Mouse (Mus musculus) frontal cortex, postnatal 14 days (tissue): ENCODE results near the gene Scpep1.
"Not testable (repeated sequence)": the region's sequence is repeated elsewhere in the genome, so short reads cannot be mapped to it uniquely, and the experiment has no call there.

Experiments used
- DNase-seq, 2 experiments: peaks; one replicate each; pipeline ENCODE4 v3.0.0; 2022; ENCODE audit warnings: low spot score in 2 of 2

Scpep1 gene

DNA sequence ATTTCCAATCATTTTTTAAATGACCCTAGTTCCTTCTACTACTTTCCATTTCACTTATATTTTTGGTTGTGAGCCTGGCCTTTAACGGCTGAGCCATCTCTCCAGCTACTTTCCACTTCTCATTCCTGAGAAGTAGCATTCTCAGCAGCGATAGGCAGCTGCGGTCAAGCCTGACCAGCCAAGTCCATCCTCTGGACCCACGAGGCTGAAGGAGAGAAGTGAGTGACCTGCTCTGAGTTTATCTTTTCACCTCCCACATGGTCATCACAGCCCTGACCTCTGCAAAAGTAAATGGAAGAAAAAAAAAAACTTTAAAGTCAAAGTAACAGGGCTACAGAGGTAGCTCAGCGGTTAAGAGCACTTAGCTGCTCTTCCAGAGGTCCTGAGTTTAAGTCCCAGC, 28.7 kb downstream of the Scpep1 start:
- DNase-seq = no peak

DNA sequence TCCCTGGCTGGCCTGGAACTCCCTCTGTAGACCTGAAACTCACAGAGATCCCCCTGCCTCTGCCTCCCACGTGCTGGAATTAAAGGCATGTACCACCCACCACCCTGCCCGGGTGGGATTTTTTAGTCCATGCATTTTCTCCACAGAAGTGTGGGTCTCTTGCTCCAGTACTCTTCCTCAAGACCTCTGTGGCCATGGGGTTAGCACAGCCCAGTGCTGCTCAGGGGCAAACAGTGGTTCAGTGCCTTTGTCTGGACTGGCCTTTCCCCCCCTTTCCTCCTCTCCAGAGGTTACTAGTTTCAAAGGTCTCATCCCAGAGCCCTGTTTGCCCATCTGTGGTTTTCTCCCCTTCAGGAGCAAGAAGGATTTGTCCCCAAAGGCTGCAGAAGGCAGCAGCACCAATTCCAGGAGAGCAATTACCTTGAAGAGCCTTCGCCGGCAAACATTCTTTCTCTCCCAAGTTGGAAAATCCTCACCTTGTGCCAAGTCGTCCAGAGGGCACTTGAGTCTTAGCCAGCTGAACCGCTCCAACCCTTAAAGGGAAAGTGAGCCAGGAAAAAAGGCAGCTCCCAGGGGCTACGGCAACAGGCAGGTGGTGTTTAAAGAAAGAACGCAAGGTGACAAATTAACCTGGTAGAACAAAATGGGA, 45.8 kb downstream of the Scpep1 start:
- no peak for DNase-seq

DNA sequence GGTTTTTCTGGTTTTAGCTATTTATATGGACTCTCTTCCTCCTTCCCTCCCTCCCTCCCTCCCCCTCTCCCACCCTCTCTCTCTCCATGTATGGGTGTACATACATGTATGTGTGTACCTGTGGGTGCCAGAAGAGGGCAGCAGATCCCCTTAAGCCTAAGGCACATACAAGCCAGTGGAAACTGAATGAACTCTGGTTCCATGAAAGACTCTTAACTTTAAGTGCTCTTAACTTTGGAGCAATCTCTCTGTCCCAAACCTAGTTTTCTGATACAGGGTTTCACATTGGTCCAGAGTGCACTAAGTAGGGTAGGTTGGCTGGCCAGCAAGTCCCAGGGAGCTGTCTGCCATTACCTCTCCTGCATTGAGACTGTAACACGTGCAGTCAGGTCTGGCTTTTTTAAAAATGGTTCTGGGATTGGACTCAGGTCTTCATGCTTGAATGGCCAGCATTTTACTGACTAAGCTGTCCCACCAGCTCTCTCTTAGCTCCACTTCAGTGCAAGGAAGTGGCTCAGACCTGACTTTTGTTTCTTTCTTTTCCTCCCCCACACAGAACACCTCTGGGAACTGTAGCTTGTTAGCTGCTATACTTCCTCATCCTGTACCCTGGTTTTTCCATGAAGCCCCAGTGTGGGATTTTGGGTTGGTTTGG, 46.6 kb downstream of the Scpep1 start:
- peak; percentile 21 to 40 for DNase-seq

DNA sequence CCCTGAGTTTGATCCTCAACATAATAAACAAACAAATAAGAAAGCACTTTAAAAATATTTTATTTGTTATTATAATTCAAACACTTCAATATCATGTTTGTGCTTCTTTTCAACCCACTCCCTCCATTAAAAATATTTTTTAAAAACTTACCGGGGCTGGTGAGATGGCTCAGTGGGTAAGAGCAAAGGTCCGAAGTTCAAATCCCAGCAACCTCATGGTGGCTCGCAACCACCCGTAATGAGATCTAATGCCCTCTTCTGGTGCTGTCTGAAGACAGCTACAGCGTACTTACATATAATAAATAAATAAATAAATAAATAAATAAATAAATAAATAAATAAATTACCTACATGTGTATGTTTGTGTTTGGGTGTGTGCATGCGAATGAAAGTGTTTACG, 47.4 kb downstream of the Scpep1 start:
- no peak for DNase-seq

DNA sequence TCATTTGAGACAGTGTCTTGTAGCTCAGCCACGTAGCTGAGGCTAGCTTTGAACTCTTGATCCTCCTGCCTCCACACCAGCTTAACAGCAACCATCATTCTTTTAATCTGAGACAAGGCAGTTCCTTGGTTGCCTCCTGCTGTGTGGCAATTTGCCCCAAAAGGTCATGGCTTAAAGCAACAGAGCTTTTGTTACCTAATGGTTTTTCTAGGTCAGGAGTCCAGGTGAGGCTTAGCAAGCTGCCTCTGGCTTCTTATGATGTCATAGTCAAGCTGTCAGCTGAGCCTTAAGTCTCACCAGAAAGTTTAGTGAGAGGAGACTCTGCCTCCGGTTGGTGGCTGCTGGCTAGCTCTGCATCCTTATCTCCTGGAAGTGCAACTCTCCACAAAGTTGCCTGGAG, 49.6 kb downstream of the Scpep1 start:
- DNase-seq = no peak

DNA sequence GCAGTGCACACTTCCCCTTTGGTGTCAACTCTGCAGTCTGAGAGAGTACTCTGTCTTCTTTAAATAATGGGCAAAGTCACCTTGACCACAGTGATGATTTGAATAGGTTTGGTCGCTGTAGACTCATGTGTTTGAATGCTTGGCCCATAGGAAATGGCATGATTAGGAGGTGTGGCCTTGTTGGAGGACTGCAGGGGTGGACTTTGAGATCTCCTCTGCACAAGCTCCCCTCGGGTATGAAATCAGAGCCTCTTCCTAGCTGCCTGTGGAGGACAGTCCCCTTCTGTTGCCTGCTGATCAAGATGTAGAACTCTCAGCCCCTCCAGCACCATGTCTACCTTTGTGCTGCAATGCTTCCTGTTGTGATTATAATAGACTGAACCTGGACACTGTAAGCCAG, 51.2 kb downstream of the Scpep1 start:
- DNase-seq = no peak

DNA sequence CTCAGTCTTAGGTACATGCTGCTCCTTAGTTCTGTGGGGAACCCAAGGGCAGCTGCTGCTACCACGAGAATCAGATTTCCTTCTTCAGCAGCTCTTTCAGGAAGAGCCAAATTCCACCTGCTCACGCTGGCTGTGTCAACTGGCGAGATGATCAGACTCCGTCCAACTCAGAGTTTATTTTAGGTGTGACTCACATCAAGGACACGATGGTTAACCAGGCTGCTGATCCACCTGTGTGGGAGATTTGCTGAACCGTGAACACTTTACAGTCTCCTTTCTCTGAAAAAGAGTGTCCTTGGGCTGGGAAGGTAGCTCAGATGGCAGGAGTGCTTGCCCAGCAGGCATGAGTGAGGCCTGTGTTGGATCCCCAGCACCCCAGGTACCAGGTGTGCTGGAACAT, 52.5 kb downstream of the Scpep1 start:
- no peak for DNase-seq

DNA sequence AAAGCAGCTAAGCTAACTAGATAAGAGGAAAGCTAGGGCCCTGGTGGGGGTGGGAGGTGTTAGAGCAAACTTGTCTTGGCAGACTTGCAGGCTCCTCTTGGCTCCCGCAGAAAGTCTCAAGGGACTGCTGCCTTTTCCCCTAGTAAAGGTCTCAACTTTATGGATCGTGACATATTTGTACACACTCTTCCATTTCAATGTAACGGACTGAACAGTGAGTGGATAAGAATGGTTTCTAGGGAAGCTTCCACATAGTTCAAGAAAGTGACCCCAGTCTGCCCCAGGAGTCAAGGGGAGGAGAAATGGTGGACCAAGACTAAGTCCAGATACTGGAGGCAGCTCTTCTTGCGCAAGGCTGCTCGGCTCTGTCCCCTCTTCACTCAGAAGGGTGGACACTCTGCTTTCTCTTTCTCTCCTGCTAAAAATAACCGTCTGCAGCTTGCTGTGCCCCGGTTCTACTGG, 53.9 kb downstream of the Scpep1 start:
- no peak for DNase-seq

DNA sequence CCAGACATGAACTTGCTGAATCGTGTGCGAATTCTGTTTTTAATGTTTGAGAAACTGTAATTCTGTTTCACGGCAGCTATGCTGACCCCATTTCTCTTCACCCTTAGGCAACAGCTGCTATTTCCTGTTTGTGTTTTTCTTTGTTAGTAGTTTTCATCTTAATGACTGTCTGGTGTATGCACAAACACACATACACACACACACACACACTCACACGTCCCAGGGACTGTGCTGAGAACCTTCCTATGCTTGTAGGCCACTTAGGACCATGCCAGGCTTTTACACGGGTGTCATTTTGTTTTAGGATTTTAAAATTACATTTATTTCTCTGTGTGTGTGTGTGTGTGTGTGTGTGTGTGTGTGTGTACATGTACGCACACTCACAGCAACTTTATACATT, 55.7 kb downstream of the Scpep1 start:
- DNase-seq = no peak

DNA sequence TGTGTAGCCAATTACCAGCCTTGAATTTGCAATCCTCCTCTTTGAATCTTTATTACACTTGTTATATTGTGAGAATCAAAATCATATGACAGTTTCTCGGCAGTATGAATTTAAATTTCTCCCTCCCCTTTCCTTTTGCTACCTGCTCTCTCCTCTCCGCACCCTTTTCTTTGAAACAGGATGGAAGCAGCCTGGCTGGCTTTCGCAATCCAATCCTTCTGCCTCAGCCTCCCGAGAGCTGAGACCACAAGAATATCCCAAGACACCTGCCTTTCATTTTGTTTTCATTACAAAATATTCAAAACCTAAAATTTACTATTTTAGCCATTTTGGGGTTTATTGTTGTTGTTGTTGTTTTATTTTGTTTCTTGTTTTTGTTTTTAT, 56.9 kb downstream of the Scpep1 start:
- no peak for DNase-seq

DNA sequence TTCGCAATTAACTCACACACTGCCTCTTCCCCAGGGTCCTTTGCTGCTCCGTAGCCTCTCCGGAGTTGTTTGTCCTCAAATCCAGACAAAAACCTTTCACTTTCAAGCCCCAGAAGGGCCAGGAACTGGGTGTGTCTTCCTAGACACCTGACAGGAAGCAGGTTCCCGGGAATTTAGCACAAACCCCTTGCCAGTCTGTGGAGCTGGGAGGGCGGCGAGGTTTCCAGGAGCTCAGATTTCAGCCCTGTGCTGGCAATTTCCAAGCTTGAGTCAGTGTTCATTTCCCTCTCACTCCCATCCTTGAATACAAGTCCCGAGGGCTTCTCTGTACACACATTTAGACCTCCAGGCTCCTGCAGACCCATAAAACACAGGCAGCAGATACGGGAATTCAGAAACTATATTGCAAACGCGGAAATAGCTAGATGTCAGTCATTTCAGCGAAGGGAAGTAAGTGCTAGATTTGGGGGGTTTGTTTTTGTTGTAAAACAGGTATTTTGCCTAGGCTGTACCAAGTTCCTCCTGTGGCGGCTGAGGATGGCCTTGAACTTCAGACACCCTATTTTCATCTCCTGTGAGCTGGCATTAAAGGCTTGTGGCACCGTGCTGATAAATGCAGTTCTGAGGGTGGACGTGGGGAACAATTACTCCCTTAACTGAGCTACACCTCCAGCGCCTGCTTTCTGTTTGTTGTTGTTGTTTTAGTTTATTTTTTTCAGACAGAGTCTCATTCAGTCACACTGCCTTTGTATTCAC, 57.5 kb downstream of the Scpep1 start:
- no peak for DNase-seq

DNA sequence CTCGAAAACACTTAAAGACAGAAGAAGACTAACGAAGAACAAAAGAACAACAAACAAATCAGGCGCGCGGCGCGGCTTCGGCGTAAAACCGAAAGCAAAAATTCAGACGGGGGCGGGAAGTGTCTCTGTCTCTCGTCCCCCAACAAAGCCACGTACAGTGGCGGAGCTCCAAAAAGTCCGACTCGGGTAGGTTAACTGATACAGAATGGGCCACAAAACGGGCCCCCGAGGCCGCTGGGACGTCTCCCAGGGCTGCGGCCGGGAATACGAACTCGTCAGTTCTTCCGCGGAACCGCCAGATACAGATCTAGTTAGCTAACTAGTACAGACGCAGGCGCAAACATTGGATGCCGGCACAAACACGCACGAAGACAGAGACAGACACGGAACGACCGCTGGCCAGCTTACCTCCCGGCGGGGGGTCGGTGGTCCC, 59.4 kb downstream of the Scpep1 start:
- DNase-seq = peak; percentile 55 to 59

DNA sequence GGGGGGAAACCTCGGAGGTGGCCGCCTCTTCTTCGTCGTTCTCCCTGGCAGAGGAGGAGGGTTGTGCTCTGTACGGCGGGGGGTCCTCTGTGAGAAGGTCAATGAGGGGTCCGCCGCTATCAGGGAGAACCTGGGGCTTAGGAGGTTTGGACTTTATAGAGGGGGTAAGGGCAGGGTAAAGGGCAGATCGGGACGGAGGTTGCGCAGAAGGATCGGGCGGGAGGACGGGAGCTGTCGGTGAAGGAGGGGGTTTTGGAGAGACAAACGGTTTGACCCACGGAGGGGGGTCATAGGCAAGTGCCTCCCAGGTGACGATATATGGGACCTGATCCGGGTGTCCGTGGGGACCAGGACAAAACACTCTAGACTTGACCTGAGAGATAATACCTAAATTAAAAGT, 60.0 kb downstream of the Scpep1 start:
- peak in 1 of 2 experiments; percentile 15 for DNase-seq

DNA sequence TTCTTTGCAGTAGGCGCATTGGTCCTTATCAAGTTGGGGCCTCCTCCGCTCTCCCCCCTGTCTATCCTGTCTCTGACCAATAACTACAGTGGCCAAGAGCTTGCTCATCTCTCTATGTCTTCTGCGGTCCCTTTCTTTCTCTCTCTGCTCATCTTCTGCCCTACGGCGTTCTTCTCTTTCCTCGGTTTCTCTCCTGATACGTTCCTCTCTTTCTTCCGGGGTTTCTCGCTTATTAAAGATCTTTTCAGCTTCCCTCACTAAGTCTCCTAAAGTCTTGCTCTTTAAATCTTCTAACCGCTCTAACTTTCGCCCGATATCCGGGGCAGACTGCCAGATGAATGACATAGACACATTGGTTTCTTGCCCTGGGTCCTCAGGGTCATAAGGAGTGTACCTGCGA, 61.0 kb downstream of the Scpep1 start:
- DNase-seq = not testable (repeated sequence)

DNA sequence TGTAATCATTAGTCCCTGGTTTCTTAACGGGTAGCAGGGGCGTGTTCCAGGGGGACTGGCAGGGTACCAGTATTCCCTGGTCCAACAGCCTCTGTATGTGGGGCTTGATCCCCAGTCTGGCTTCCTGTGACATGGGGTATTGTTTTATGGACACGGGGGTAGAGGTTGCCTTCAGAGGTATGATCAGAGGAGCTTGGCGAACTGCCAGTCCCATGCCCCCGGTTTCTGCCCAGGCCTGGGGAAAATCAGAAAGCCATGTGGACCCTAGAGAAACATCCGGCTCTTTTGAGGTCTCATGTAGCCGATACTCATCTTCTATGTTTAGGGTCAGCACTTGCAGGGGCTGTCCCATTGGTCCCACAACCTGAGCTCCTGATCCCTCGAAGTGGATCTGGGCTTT, 61.8 kb downstream of the Scpep1 start:
- DNase-seq = peak in 1 of 2 experiments; percentile 33

DNA sequence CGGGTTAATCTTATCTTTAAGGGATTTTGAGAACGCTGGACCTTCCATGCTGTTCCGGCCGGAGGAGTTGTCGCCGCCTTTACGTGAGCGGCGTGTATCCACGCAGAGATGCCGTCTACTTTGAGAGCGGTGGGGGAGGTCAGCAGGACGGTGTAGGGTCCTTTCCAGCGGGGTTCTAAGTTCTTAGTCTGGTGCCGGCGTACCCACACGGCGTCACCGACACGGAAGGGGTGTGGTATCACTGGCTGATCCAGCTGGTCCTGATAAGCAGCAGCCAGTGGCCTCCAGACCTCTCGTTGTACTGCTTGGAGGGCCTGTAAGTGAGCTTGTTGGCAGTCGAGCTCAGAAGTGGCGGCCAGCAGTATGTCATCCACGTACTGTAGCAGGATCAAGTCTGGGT, 62.5 kb downstream of the Scpep1 start:
- peak in 1 of 2 experiments; percentile 39 for DNase-seq

DNA sequence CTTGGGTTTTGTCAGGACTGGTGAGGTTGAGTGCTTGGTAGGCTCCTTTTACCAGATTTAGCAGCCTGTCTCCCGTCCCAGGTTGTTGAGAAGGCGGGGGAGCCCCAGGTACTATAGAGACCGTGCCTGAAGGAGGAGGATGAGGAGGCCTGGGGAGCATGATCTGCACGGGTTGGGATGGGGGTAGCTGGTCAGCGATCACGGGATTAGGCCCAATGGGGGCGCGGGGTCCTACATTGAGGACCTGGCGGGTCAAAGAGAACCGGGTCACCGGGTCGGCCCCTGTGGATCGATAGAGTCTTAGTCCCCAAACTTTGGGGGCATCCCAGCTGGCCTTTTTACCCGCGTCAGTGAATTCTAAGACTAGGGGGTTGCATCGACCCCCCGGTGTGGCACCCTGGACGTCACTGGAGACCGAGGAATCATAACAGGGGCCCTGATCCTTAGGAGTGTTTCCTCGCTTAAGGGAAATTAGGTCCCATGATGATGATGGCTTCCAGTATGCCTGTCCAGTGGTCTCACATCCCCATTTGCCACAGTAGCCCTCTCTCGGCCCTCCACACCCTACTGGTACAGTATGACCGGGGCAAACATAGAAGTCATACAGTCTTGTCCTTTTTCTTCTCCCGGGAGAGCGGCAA, 63.2 kb downstream of the Scpep1 start:
- peak; percentile 50 to 72 for DNase-seq

DNA sequence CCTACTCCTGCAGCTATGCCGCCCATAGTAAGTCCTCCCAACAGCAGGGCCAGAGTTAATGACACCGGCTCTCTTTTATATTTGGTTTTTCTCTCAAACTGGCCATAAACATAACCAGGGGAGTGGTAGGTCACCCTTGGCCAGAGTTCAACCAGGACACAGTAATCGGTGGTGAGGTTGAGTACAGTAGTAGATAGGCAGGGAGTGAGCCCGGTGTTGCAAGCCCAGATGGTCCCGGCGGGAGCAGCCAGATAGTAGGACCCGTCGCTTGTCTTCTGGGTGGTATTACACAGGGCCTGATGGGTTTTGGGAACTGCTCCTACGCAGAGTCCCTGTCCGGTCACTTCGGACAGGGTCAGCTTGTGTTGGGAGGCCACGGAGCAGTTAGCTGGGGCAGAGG, 63.8 kb downstream of the Scpep1 start:
- peak; percentile 34 to 56 for DNase-seq

DNA sequence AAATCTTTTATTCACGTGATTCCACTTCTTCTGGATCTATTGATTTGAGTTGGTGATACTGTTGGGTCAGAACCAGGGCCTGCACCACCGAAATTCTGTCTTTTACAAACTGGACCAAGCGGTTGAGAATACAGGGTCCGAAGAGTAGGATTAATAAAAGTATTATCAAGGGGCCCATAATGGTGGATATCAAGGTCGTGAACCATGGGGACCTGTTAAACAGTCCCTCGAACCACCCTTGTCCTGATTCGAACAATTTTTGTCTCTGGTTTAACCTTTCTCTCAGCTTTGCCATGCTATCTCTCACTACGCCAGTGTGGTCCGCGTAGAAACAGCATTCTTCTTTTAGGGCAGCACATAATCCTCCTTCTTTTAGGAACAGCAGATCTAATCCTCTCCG, 64.4 kb downstream of the Scpep1 start:
- not testable (repeated sequence) for DNase-seq

DNA sequence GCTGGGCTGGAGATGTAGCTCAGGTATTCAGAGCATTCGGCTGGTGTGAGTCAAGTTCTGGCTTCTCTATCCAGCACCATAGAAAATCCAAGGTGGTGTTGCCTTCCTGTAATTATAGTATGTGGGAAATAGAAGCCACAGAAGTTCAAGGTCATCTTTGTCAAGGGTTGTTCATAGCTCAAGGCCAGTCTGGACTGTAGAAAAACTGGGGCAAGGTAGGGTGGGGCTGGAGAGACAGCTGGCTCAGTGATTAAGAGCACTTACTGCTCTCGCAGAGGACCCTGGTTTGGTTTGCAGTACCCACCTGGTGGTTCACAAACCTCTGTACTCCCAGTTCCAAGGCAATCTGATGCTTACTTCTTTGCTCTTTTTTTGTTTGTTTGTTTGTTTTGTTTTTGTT, 66.3 kb downstream of the Scpep1 start:
- DNase-seq = no peak

DNA sequence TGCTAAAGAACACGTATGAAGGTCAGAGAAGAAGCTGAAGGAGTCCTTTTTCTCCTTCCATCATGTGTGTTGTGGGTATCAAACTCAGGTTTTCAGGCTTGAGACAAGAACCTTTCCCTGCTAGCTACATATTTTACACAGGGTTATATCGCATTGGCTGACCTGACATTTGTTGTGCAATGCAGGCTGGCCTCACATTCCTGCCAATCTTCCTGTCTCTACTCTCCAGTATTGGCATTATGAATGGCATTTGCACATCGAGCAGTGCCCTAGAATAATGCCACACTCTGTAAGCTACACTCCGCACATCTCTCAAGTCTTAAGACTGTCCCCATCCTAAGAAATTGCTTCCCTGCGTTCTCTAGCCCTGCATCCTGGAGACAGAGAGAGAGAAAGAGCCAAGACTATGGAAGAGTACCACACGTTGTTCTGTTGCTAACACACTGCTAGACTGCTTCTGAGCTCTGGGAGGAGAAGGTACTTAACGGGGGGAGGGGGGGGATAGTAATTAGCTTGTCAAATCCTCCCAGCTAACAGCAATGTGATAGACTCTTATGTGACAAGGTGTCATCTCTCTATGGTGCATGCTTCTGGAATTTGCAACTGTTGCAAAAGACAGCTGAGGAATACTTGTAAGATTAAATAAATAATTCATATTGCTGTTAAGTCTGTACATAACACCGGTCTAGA, 70.7 kb downstream of the Scpep1 start:
- DNase-seq = no peak

DNA sequence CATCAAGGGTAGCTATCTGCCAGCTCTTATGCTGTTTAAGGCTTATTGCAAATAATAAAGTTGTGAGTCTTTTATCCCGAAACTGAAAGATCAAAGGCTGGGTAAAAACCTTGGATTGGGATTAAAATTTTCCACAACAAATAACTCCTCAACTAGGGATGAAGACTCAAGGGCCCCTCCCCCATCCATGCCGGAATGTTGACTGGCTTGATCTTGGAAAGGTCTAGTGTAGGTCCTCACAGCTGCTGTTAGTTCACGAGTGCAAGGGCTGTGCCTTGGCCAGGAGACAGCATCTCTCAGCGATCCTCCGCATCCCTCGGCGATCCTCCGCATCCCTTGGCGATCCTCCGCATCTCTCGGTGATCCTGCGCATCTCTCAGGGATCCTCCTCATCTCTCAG, 77.3 kb downstream of the Scpep1 start:
- DNase-seq = no peak
